Mouse (Mus musculus): ENCODE measurements at regions not wholly inside any gene's neighbourhood (a gene's known extent, or its start where the extent isn't known, plus 50 kb on each side); places are given as distances from the start of the nearest gene placed in this dataset.

DNA sequence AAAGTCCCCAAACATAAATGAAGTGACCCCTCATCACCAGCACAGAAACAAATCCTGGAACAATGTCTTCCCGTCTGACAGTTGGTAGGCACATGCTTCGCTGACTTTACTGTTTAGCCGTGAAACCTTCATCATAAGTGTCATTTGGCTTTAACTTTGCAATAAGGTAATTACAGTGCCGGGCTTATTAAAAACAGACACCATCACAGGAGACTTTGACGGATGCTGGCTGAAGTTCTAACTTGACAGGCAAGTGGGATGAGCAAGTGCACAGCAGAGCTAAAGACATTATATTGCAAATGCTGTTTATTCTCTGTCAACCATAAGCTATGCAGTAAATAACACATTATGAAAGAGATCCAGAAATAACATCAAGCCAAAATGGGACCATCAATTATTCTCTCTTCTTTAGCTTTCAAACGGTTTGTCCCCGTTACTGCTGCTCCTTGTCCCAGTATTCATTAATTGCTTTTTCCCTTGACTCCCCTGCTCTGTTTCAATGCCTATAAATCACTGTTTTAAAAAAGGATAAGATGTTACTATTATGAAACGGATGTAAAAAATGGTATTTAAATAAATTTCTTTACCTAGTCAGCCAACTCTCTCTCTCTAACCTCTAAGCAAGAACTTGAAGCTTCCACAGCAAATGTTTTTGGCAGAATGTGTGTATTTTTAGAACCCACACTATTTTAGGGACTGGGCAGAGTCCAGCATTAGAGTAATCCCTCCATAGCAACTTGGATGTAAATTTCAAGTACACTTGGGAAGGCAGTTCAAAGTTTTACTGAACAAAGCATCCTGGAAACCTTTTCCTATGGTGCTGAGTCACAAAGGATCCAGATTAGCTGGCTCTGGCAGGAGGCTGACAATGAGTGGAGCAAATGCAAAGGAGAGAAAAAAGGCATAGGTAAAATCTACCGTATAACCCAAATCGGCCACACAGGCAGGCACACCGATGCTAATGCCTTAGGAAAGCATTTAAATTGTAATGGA lies 464.4 kb downstream of the Rps29 start:
- ATAC-seq (replicated peaks; ENCODE audit: poor library complexity), result no peak

DNA sequence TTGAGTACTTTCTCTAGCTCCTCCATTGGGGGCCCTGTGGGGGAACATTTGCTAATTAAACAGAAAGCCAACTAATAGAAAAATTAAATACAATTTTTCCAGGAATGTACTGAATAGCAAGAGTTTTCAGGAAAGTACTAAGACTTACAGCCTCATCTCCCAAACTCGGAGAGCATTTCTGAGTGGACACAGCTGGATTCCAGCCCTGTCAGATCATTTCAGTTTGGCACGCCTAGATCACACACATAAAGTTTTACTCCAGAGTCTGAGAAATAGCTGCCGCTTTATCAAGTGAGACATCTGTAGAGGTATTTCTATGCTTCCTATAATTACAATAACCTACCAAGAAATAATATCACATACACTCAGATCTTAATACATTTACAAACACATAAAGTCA lies 470.7 kb downstream of the Rps29 start:
- no peak for ATAC-seq (replicated peaks; ENCODE audit: poor library complexity)

DNA sequence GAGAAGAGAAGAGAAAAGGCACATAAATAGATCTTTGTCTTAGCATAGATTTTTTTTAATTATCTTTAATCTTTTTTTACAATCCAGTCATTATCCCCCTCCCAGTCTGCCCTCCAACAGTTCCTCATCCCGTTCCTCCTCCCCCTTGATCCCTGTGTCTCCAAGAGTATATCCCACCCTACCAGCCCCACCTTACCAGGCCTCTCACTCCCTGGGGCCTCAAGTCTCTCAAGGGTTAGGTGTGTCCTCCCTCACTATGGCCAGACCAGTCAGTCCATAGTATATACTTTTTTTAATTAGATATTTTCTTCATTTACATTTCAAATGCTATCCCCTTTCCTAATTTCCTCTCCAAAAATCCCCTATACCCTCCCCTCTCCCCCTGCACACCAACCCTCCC lies 475.1 kb downstream of the Rps29 start:
- ATAC-seq (replicated peaks; ENCODE audit: poor library complexity), result no peak

DNA sequence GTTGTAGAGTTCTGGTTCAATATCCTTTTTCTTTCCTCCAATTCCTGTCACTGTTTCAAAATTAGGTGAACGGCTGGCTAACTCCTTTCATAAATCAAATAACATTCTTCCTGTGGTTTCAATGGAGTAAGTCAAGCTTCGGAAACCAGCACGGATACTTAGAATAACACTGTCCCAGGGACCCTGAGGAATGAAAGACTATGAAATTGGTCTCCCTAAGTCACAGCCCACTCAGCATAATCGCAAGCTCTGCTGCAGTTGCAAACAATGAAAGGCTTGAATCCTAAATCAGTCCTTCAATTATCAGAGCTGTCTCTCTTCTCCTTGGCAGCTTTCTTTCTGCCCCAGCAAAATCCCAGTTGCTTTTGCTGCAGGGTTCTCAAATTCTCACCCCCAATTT lies 475.8 kb downstream of the Rps29 start:
- no peak for ATAC-seq (replicated peaks; ENCODE audit: poor library complexity)

DNA sequence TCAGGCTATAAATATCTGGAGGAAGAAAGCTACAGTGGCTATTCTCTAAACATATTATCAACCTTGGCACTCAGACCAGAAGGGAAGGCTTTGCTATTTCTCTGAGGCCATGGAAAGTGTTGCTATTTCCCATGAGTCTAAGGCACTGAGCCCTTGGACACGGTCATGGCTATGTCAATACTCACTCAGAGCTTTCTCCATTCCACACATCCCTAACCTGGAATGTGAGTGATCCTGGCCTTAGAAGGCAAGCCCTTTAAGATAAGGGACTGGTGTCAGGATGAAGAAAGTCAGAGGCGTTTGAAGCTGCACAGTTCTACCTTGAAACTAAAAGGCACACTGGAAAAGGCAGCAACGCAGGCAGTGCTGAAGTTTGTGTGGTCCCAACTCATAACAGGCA lies 478.3 kb downstream of the Rps29 start:
- ATAC-seq (replicated peaks; ENCODE audit: poor library complexity), result no peak

DNA sequence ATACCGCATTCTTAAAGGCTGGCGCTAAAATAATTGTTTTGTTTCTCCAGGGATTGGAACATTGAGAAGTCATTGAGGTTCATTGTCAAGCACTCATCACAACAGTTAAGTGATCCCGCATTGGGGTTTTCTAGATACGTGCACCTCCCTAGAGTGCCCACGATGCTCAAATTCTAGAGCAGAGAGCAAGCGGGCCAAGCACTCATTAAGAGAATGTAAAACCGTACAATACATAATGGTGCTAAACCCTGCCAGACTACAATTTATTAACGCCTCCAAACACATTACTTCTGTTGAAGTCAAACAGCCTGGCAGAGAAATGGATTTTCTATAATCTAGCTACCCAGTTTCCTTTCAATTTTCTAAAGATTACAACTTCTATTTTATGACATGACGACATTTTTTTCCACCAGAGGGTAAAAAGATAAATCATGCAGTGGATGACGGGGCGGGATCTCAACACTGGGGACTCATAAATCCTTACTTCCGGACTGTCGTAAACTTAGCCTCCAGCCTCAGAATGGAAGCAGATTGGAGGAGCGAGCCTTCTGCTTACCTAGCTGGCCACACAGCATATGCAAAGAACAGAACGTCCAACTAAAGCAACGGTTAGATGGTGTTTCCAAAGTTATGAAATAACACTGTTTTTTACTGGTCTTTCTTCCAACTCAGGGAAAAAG lies 482.8 kb downstream of the Rps29 start:
- ATAC-seq (replicated peaks; ENCODE audit: poor library complexity), result no peak

DNA sequence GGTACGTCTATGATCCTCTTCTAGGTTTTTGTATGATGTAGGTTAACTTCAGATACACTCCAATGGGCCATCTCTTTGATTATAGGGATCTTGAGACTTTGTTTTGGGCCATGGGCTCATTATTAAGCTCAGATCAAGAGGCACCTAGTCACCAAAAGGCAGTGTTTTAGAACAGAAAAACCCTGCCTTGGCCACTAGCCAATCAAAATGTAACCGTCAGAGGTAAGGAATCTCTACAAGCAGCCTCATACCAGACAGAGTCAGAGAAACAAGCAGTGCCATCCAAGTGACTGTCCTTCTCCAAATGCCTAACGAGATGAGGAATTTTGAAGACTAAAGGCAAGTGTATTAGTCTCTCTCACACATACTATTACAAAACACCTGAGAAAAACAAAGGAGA lies 487.0 kb downstream of the Rps29 start:
- no peak for ATAC-seq (replicated peaks; ENCODE audit: poor library complexity)

DNA sequence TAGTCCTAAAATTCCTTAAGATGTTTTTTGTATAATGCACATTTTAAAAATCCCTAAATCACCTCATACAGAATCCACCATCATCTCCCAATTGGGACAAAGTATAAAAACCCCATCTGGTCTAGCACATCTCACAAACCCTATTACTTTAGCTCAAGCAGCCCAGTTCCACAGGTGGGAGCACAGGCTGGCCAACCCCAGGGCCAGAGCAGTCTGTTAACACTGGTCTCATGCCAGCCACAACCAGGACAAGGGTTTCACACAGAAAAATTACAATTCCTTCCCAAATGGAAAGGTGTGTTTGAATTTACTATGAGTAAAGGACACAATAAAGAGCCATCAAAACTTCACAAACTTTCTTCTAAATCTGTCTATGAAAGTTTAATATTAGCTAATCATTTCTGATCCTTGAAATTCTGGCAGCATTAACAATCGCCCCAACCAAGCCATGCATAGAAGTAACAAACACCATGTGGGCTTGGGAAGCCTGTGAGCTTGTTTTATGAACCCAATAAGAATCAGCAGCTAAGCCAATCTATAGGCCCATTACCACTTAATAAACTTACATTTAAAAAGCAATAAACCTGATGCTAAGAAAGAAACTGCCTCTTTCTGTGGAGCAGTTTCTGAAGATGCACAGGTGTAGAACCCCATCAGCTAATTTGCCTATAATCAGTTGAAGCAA lies 512.9 kb downstream of the Rps29 start:
- ATAC-seq (replicated peaks; ENCODE audit: poor library complexity), result no peak

DNA sequence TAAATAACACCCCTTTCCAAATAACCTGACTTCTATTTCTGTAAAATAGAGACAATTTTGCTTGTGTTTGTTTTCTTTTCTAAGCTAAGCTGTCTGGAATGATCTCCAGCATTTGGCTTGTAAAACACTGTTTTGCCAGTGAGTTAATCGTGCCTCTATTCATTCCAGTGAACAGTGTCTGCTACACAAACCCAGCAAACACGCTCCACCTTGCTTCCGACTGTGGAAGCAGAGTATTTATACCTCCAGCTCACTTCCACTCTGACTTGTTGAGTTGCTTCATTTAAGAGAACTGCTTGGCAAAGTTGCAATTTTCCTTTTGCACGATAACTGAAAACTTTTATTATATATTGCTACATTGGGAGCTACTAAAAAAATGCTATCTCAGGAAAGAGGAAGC lies 515.3 kb downstream of the Rps29 start:
- ATAC-seq (replicated peaks; ENCODE audit: poor library complexity), result no peak

DNA sequence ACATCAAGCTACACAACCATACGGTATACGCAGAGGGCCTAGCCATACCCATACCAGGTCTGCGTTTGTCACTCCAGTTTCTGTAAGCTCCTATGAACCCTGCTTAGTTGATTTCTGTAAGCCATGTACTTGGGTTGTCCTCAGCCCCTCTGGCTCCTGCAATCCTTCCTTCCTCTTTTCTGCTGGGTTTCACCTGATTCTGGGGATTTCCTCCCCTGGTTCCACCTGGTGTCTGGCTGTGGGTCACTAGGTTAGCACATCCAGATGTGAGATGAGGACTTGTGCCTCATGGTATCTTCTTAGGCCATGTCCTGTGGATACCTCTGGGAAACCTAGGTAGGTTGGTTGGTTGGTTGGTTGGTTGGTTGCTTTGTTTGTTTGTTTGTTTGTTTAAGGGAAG lies 526.5 kb downstream of the Rps29 start:
- no peak for ATAC-seq (replicated peaks; ENCODE audit: poor library complexity)

DNA sequence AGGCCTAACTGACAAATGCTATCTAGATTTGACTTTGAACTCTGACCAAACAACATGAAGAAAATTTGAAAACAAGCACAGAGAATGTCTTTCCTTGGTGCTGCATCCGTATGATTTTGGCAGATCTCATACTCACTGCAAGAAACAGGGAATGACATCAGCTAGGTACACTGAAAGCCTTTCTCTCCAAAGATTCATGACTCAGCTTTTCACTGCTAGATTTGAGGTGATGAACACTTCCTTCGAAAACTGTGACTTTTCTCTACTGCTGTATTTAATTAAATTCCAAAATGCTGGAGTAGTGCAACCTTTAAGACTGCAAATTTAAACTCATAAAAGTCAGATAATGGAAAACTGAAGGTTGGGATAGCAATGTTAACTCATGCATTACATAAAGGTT lies 540.6 kb downstream of the Rps29 start:
- ATAC-seq (replicated peaks; ENCODE audit: poor library complexity), result no peak

DNA sequence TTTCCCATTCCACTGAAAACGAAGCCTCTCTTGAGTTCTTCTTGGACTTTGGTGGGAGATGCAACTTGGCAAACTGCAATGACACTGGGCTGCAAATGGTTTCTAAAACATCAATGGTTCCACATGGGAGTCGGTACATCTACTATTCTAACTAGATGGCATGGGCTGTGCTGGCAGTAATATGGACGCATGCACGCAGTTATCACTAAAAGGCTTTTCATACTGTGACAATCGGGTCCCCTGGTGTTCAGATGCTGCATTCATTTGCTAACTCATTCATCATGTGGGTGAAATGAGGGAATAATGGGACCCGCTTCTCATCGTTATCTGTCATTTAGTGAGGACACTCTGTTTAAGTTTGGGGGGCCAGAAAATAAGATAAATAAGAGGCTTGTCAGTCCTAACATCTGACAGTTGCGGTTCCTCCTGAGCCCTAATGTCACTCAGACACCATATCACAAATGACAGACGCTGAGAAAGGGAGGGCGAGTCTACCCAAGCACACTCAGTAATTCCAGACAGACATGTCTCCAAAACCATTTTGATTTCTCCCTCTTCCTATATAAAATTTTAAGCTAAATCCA lies 553.5 kb downstream of the Rps29 start:
- ATAC-seq (replicated peaks; ENCODE audit: poor library complexity), result no peak

DNA sequence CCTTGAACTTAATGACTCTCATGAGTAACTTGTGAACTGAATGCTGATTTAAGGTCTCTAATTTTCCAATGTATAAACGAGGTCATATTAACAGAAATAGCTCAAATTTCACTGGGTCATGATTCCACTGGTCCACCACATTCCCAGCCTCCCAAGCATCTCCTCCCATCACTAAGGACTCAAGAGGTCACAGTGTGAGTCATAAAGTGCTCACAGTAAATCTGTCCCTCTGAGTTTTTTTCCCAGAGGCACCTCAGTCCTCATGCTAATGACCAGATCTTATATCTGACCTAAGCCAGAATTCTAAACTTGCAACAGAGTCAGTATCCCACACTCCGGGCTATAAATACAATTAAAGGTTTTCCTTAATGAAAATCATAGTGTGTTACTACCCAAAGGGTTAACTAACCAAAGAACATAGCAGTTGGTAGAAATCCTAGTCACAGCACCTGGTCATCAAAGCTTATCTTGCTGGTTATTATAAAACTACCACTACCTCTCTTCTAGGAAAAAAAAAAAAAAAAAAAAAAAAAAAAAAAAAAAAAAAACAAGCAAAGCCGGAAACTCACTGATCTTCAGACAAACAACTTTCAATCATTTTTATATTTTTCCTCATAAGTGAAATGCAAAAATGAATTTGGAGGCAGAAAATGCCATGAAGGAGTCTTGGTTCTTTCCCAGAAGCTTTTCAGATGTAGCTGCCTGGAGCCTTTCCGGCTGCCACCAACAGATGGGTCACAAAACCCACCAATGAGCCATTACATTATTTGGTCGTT lies 554.3 kb downstream of the Rps29 start:
- no peak for ATAC-seq (replicated peaks; ENCODE audit: poor library complexity)

DNA sequence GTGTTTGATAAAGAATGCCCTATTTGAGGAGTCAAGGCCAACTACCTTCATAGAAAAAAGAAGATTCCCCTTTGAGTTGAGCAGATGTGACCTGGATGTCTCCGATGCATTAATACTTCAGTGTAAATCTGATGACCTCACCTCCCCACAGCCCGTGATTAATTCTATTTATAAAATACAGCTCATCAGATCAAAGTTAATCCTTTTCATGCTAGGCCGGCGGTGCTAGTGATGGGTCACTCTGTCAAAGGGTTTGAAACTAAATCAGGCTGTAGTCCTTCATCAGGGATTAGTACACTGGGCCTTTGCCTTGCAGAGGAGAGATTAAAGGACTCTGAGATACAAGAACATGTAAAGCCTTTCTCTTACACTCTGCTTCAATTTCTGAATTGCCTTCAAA lies 556.3 kb downstream of the Rps29 start:
- no peak for ATAC-seq (replicated peaks; ENCODE audit: poor library complexity)

DNA sequence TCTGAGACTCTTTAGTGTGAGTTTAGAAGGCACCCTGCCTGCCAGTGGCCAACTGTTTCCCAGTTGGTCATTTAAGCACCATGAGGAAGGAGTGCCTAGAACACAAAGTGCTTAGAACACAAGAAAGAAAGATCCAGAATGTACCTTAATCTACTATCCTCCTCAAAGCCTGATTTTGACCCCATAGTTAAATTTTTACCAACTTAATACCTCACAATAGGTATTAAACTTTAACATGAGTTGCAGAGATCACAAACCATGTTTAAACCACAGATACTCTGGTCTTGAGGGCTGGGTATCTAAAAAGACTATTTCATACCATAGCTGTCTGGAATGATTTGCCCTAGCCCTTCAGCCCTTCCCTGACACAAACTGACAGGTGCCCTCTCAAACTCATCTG lies 557.6 kb downstream of the Rps29 start:
- ATAC-seq (replicated peaks; ENCODE audit: poor library complexity), result no peak

DNA sequence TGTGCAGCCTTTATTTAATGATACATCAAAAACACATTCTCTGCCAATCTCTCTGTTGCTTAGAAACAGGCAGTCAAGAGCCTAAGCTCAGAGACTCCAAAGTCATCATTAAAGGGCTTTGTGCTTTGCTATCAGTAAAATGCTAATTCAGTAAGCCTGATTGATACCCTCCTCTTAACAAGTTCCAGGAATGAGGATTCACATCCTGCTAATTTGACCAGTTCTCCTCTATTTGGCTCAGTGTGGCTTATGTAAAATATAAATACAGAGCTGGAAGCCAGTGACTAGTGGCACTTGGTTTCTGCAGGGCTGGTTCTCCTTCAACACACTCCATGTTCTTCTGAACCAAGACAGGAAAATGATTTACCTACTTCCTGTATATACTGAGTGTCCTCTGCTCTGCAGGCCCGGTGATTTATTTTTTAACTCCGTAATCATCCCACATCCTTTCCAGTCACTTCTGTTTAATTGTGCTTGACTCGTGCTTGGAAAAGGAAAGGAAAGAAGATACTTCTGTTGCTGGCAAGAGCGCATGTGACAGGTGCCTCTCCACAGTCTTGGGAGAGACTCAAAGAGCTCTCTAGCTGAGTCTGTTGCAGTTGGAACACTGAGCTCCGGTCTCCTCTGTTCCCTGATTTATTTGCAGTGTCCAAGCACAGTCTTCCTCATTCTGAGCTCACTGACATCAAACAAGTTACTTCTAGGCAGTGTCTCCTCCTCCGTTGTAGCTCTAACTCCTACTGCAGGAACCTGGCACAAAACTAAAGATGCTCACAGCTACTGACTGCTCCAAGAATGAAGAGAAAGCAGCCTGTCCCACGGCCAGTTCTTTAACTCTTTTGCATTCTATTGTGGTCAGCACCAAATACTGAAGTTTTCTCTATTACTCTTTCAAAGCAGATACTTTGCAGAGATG lies 559.0 kb downstream of the Rps29 start:
- no peak for ATAC-seq (replicated peaks; ENCODE audit: poor library complexity)

DNA sequence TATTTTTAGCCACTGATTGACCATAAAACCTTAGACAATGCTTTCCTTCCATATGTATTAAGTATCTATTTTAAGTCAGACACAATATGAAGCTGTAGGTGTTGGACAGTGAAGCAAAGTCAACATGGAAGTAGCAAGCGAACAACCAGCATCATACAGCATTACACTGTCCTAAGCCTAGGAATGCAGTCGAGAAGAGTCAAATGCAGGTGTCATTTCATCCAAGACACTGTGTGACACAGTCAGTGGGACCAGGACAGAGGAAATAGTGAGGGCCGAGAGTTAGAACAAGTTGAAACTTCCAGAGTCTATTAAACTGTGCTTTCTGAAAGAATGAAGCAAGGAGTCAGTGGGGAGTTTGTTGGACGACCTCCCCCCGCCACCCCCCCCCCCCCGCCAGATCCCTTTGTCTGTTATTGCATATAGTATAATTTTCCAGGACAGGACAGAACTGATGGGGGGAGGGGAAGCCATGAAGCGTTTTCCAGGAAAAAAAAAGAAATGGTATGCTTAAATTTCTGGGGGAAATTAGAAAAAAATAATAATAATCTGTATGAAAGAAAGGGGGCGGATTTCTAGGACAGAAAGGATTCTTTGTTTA lies 559.9 kb downstream of the Rps29 start:
- no peak for ATAC-seq (replicated peaks; ENCODE audit: poor library complexity)

DNA sequence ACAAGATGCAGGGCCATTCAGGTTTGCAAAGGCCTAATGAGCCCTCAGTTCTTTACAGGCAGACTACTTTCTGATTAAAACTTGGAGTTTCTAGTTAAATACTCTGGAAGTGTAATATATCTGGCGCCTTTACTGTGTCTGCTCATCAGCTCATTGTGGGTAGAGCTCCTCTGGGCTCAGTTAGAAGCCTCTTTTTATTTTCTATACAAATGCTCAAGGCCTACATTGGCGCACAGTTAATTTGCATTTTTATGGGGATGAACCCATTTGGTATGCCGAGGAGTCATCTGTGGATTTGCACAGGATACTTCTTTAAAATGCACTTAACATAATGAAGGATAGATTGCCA lies 573.5 kb downstream of the Rps29 start:
- ATAC-seq (replicated peaks; ENCODE audit: poor library complexity), result no peak

DNA sequence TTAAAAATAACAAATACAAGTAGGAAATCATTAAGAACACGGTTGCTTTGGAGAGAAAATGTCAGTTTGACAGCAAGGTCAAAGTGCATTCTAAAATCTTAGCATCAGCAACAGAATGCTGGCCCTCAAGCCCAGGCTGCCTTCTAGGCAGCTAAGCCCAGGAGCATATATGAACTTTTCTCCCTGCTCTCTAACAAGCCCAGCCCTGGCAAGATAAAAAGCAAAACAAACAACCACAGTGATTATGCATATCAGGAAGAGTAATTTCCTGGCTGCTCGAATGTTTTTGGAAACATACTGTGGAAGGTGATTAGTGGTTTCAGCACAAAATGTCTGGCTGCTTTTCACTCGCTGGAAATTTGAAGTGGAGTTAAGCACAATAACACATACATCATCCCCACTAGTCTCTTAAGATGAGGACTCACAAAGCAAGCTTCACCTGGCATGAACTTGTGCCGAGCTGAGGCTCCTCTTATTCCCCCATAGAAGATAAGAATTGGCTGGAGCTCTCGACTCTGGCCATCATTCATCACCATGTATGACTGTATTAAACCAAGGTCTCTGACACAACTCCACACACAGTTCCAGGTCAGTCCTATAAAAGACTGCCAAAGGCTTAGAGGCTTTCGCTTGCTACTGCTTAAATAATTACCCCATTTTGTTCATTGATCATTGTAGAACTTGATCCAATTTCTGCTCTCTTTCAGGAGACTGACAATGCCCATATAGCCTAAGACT lies 574.0 kb downstream of the Rps29 start:
- ATAC-seq (replicated peaks; ENCODE audit: poor library complexity), result no peak

All from megakaryocyte progenitor cell, adult 5-6 weeks (primary cell).